Mouse (Mus musculus) hindbrain, embryonic 12.5 days (tissue): Measurements from ENCODE around the gene Ak5. TPM values are rescaled to one million over a fixed set of nuclear protein-coding genes. Genes with fewer than 3 reads are reported as not detected.

Experiments used
- ATAC-seq: fragments of 200-750 bp; cut with Nextera tagmentation; 2 replicates; pipeline ENCODE4 v1.8.0; 2017; ENCODE audit warnings: moderate TSS enrichment; ENCODE audit not compliant: low FRiP score
- H3K27ac ChIP-seq: fragments of 300-500 bp; sonication (generic); 2 replicates; pipeline ENCODE4 v1.5.1; 2016; ENCODE audit warnings: mild to moderate bottlenecking
- H3K27me3 ChIP-seq: fragments of 300-500 bp; sonication (generic); 2 replicates; pipeline ENCODE4 v1.6.1; 2016; ENCODE audit warnings: mild to moderate bottlenecking
- H3K36me3 ChIP-seq: fragments of 300-500 bp; sonication (generic); 2 replicates; pipeline ENCODE4 v1.6.1; 2016; ENCODE audit warnings: mild to moderate bottlenecking
- H3K4me1 ChIP-seq: fragments of 300-500 bp; sonication (generic); 2 replicates; pipeline ENCODE4 v1.6.1; 2016
- H3K4me2 ChIP-seq: fragments of 300-500 bp; sonication (generic); replicated peaks from 2 replicates; pipeline ENCODE4 v1.6.1; 2016; ENCODE audit warnings: mild to moderate bottlenecking
- H3K4me3 ChIP-seq: fragments of 300-500 bp; sonication (generic); 2 replicates; pipeline ENCODE4 v1.5.1; 2016; ENCODE audit warnings: mild to moderate bottlenecking
- H3K9ac ChIP-seq: fragments of 300-500 bp; sonication (generic); 2 replicates; pipeline ENCODE4 v1.6.1; 2016; ENCODE audit warnings: mild to moderate bottlenecking, moderate library complexity
- H3K9me3 ChIP-seq: fragments of 300-500 bp; sonication (generic); replicated peaks from 2 replicates; pipeline ENCODE4 v1.6.1; 2016; ENCODE audit warnings: mild to moderate bottlenecking
- WGBS: fragments of 180-500 bp; shearing (Covaris S2); methylation state at CpG from one replicate; pipeline ENCODE4 v1.1.7; 2016; 5-methylcytosine and 5-hydroxymethylcytosine counted together
- polyA plus RNA-seq: library from polyadenylated mRNA; unstranded; fragments of >200 nt; fragmentation: Nextera tagmentation; extraction: Ambion mirVana; gene quantifications from 2 replicates; pipeline ENCODE4 v1.2.1, GENCODE M21; 2016

The Ak5 gene
- polyA plus RNA-seq, 1 experiment from 2014 or later, result 2.1 TPM

- Histone ChIP-seq H3K9me3 (no peaks in the 10 kb centered on the region), H3K9ac (no peak overlapping the region), H3K36me3 (no peaks in the 10 kb centered on the region), H3K4me1 (no peaks in the 10 kb centered on the region), H3K27me3 (no peaks in the 10 kb centered on the region), H3K4me3 (no peak overlapping the region), H3K4me2 (no peak overlapping the region), H3K27ac (no peak overlapping the region)
- 84% methylated on average over 10 of the region's 10 CpGs for WGBS
- ATAC-seq, result no peak
Measured at GRCm38 (mm10) chr3:152579984-152580591, 88.1 kb downstream of the Ak5 start.

DNA sequence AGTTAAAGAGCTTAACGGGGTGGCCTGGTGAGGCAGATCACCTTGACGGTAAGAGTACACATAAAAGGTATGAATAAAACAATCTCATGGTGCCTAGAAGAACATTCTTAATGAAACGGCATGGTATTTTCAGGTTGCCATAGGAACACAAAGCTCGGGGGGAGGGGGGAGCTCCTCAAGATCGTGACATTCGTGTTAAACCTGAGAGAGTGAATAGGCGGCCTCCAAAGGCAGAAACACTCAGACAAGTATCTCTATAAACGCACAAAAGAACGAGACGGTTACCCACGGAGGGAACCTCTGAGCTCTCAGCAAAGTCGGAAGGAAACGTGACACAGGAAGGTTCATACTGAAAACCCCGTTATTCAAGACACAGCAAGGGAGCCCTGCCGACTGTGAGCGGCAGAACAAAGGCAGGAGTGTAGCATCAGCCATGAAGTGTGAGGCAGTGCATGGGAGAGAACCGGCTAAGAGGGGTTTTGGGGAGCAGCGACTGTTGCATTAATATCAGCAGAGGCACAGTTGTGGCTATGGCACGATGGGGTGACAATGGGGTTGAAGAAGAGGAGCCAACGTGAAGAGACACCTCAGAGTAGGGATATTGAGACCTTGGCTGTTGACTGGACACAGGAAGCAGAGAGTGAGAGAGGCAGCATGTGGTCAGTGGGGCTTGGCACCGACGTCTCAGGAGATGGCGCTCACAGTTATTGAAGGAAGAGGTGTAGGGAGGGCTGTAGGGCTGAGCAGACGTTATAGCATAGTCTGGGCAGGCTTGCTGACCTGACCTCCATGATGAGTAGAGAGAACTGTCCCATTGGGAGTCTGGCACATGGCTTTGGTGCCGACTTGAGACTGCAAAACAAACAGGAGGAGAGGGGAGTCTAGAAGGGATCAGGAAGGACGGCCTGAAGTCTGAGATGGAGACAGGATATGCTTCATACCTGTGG is 89.6 kb downstream of the Ak5 start:
- no peaks in the 10 kb centered on the region for H3K4me1 ChIP-seq
- no peak overlapping the region for H3K9ac ChIP-seq
- ATAC-seq, result no peak
- 67% methylated on average over 26 of the region's 26 CpGs for WGBS
- H3K36me3 ChIP-seq, result no peaks in the 10 kb centered on the region
- no peaks in the 10 kb centered on the region for H3K27me3 ChIP-seq
- H3K4me3 ChIP-seq, result no peak overlapping the region
- no peaks in the 10 kb centered on the region for H3K9me3 ChIP-seq
- H3K27ac ChIP-seq, result no peak overlapping the region
- 0 out of 2 replicates have a peak overlapping the region, but pooled peaks have one; percentile 2 for H3K4me2 ChIP-seq

DNA sequence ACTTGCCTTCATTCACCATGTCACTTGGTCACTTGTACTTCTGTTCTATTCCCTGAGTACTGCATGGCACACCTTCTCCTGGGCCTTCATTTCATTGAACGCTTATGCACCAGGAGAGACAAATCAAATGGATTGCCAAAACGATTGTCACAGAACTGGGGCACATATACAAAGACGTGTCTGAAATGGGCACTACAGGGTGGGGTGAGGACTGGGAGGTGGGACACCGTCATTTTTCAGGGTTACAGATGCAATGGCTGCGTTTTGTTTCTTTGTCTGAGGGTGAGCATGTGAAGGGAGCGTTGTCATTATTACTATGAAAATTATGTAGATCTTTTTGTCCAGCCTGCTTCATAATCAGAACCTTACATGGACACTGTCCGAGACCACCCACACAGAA is 90.4 kb downstream of the Ak5 start:
- Histone ChIP-seq H3K4me3 (no peak overlapping the region), H3K4me2 (no peak overlapping the region), H3K27me3 (no peaks in the 10 kb centered on the region), H3K27ac (no peak overlapping the region), H3K36me3 (no peaks in the 10 kb centered on the region), H3K4me1 (no peaks in the 10 kb centered on the region), H3K9me3 (no peaks in the 10 kb centered on the region), H3K9ac (no peak overlapping the region)
- no peak for ATAC-seq
- 87% methylated on average over 7 of the region's 7 CpGs for WGBS

GRCm38 (mm10) chr3:152577273-152577672 is 90.9 kb downstream of the Ak5 start:
- WGBS, result 54% methylated on average over 1 of the region's 1 CpGs
- no peak for ATAC-seq

GRCm38 (mm10) chr3:152569242-152569605 is 98.9 kb downstream of the Ak5 start:
- H3K27ac ChIP-seq, result no peak overlapping the region
- no peak overlapping the region for H3K4me3 ChIP-seq
- H3K36me3 ChIP-seq, result no peaks in the 10 kb centered on the region
- H3K9me3 ChIP-seq, result no peaks in the 10 kb centered on the region
- H3K27me3 ChIP-seq, result no peaks in the 10 kb centered on the region
- no peak overlapping the region for H3K4me2 ChIP-seq
- 67% methylated on average over 6 of the region's 6 CpGs for WGBS
- ATAC-seq, result no peak
- no peak overlapping the region for H3K9ac ChIP-seq
- no peaks in the 10 kb centered on the region for H3K4me1 ChIP-seq

More at GRCm38 (mm10) chr3:152577273-152577672, 90.9 kb downstream of the Ak5 start:
- no peak overlapping the region for H3K4me2 ChIP-seq
- H3K9ac ChIP-seq, result no peak overlapping the region
- no peaks in the 10 kb centered on the region for H3K36me3 ChIP-seq
- no peaks in the 10 kb centered on the region for H3K9me3 ChIP-seq
- H3K27me3 ChIP-seq, result no peaks in the 10 kb centered on the region
- H3K27ac ChIP-seq, result no peak overlapping the region
- H3K4me3 ChIP-seq, result no peak overlapping the region
- no peaks in the 10 kb centered on the region for H3K4me1 ChIP-seq

DNA sequence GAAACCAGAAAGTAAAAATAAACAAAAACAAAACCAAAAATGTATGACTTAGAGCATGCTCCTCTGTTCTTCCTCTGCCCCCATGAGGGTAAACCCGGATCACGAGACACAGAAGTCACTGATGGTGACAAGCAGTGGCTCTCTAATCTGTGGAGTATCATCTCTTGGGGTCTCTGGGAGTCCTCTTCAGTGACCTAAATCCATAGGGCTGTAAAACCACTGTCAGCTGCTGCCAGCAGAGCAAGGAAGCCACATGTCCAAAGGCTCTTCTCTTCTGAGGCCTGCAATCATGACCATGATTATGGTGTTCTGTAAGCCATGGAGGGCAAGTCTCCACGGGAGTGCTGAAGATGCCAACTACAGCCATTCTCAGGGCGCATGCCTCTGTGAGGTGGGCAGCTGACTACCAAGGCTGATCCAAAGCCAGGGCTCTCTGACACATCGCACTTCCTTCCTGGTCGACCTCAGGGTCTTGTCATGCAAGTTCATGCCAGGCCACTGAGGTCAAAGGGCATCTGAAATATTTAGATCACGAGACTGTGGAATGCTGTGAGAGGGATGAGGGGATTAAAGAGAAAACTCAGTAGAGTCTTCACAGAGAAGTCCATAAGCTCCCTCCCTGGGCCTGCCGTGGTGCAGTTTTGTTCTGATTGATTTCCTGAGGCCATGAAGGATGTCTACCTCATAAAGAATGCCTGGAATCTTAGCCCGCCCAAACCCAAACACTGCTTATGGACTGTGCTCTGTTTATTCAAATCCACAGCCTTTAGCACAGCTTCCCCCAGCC is 99.5 kb downstream of the Ak5 start:
- Histone ChIP-seq H3K9ac (no peak overlapping the region), H3K9me3 (no peaks in the 10 kb centered on the region), H3K27ac (no peak overlapping the region), H3K4me2 (no peak overlapping the region), H3K4me1 (no peaks in the 10 kb centered on the region), H3K4me3 (no peak overlapping the region), H3K27me3 (no peaks in the 10 kb centered on the region), H3K36me3 (no peaks in the 10 kb centered on the region)
- ATAC-seq, result no peak
- WGBS, result 68% methylated on average over 9 of the region's 9 CpGs

DNA sequence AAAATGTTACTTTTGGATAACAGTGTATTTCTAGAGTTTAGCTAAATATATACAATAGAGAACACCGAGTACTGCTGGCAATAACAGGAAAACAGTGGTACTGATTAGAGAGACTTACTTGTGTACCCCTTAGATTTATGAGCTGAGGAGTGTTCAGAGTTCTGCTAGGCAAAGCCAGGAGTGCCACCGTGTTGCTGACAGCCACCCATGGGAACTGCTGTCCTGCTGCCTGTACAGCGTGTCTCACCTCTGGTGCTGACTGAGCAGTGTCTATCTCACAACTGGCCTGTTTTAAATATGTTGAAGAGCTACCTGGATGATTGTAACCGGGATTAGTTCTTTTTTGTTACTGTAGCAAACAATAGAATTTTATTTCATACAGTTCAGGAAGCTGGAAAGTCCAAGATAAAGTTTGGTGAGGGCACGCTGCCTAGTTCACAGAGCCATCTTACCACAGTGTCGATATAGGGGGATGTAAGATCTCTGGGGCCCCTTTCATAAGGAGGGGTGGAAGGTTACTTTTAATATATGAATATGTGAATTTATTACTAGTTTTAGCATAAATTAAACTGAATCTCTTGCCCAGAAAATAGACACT is 103.5 kb downstream of the Ak5 start:
- no peak overlapping the region for H3K9ac ChIP-seq
- H3K9me3 ChIP-seq, result no peaks in the 10 kb centered on the region
- H3K36me3 ChIP-seq, result no peaks in the 10 kb centered on the region
- 78% methylated on average over 6 of the region's 6 CpGs for WGBS
- H3K4me2 ChIP-seq, result no peak overlapping the region
- H3K4me1 ChIP-seq, result no peaks in the 10 kb centered on the region
- H3K27me3 ChIP-seq, result no peaks in the 10 kb centered on the region
- no peak overlapping the region for H3K4me3 ChIP-seq
- no peak for ATAC-seq
- no peak overlapping the region for H3K27ac ChIP-seq

DNA sequence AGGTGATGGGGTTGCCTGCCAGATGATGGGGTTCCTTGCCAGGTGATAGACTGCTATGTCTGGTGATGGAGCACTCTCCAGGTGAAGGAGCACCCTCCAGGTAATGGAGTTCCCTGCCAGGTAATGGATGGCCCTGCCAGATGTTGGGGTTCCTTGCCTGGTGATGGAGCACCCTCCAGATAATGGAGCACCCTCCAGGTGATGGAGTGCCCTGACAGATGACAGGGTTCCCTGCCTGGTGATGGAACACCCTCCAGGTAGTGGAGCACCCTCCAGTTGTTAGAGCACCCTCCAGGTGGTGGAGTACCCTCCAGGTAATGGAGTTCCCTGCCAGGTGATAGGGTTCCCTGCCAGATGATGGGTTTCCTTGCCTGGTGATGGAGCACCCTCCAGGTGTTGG is 104.3 kb downstream of the Ak5 start:
- H3K9me3 ChIP-seq, result no peaks in the 10 kb centered on the region
- H3K9ac ChIP-seq, result no peak overlapping the region
- no peaks in the 10 kb centered on the region for H3K4me1 ChIP-seq
- no peak overlapping the region for H3K4me3 ChIP-seq
- no peaks in the 10 kb centered on the region for H3K36me3 ChIP-seq
- no peak for ATAC-seq
- no peak overlapping the region for H3K27ac ChIP-seq
- no peak overlapping the region for H3K4me2 ChIP-seq
- H3K27me3 ChIP-seq, result no peaks in the 10 kb centered on the region

GRCm38 (mm10) chr3:152561708-152562107 is 106.5 kb downstream of the Ak5 start:
- no peak overlapping the region for H3K4me3 ChIP-seq
- 78% methylated on average over 2 of the region's 2 CpGs for WGBS
- no peaks in the 10 kb centered on the region for H3K4me1 ChIP-seq
- no peak for ATAC-seq
- H3K9me3 ChIP-seq, result no peaks in the 10 kb centered on the region
- H3K27me3 ChIP-seq, result no peaks in the 10 kb centered on the region
- H3K27ac ChIP-seq, result no peak overlapping the region
- no peak overlapping the region for H3K9ac ChIP-seq
- no peaks in the 10 kb centered on the region for H3K36me3 ChIP-seq
- H3K4me2 ChIP-seq, result no peak overlapping the region

DNA sequence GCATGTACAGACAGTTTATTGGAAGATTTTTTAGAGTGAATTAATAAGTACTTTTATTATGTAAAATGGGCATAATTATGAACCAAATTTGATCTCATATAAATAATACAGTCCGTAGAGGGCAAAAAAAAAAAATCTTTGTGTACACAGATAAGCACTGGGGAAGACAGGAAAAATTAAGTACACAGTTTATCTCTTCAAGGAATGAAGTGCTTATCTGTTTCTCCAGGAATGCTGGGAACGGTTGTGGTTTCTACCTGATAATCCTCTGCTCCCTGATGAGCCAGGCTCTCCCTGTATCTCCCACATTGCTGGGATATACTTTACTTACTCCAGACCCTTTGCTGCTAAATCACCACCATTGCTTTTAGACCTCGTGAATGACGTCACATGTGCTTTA is 108.9 kb downstream of the Ak5 start:
- no peak overlapping the region for H3K9ac ChIP-seq
- H3K4me3 ChIP-seq, result no peak overlapping the region
- no peak overlapping the region for H3K27ac ChIP-seq
- no peak for ATAC-seq
- H3K9me3 ChIP-seq, result no peaks in the 10 kb centered on the region
- H3K4me2 ChIP-seq, result no peak overlapping the region
- no peaks in the 10 kb centered on the region for H3K4me1 ChIP-seq
- H3K36me3 ChIP-seq, result no peaks in the 10 kb centered on the region
- WGBS, result 79% methylated on average over 4 of the region's 4 CpGs
- H3K27me3 ChIP-seq, result no peaks in the 10 kb centered on the region

DNA sequence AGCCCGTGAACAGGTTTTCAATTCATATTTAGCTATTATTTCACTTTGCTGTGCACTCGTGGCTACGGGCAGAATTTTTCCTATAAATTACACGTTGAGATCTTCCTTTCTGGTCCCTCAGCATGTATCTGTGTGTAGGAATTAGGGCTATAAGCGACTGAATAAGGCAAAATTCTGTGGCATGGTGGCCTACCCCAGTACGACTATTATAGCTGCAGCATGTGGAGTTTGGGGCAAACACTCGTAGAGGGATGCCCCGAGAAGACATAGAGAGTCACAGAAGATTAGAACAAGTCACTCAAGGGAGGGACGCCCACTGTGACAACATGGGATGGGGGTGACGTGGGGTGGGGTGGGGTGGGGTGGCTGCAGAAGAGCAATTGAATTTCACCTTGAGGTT is 110.1 kb downstream of the Ak5 start:
- no peaks in the 10 kb centered on the region for H3K4me1 ChIP-seq
- no peak for ATAC-seq
- H3K27me3 ChIP-seq, result no peaks in the 10 kb centered on the region
- H3K4me3 ChIP-seq, result no peak overlapping the region
- H3K4me2 ChIP-seq, result no peak overlapping the region
- H3K9me3 ChIP-seq, result no peaks in the 10 kb centered on the region
- no peak overlapping the region for H3K27ac ChIP-seq
- WGBS, result 61% methylated on average over 10 of the region's 10 CpGs
- H3K36me3 ChIP-seq, result no peaks in the 10 kb centered on the region
- H3K9ac ChIP-seq, result no peak overlapping the region

- no peak overlapping the region for H3K9ac ChIP-seq
- no peak overlapping the region for H3K27ac ChIP-seq
- 43% methylated on average over 12 of the region's 12 CpGs for WGBS
- H3K9me3 ChIP-seq, result no peaks in the 10 kb centered on the region
- H3K4me1 ChIP-seq, result no peaks in the 10 kb centered on the region
- no peaks in the 10 kb centered on the region for H3K27me3 ChIP-seq
- no peak overlapping the region for H3K4me2 ChIP-seq
- no peak overlapping the region for H3K4me3 ChIP-seq
- no peaks in the 10 kb centered on the region for H3K36me3 ChIP-seq
- ATAC-seq, result no peak
Measured at GRCm38 (mm10) chr3:152557659-152558058, 110.5 kb downstream of the Ak5 start.
